Mouse (Mus musculus): ENCODE measurements around the gene Ikzf4. TPM values are rescaled to one million over a fixed set of nuclear protein-coding genes. Genes with fewer than 3 reads are reported as not detected.

The Ikzf4 gene
- polyA plus RNA-seq, 1 experiment, result 0.69 TPM

- DNase-seq (ENCODE audit: low read depth, low spot score), result peak; percentile 87
- WGBS, result 17% methylated on average over 7 of the region's 7 CpGs
These were observed 62.1 kb downstream of the Ikzf4 start for GRCm38 (mm10) chr10:128583644-128584043.

Other genes starting within 250 kb of the Ikzf4 start
- 209 and 267 TPM in 2 replicates for gene Slc39a5, start 244.8 kb downstream of the Ikzf4 start, polyA plus RNA-seq (2012; rRNA removed)
- 35.6 and 39.4 TPM in 2 replicates for gene Nabp2, start 234.5 kb downstream of the Ikzf4 start, polyA plus RNA-seq (2012; rRNA removed)
- 18.3 and 20.4 TPM in 2 replicates for gene Rnf41, start 234.3 kb downstream of the Ikzf4 start, polyA plus RNA-seq (2012; rRNA removed)
- 43.3 and 67.4 TPM in 2 replicates for gene Smarcc2, start 186.7 kb downstream of the Ikzf4 start, polyA plus RNA-seq (2012; rRNA removed)
- 1,613 and 1,784 TPM in 2 replicates for gene Myl6, start 151.8 kb downstream of the Ikzf4 start, polyA plus RNA-seq (2012; rRNA removed)
- 1.1 and 1.4 TPM in 2 replicates for gene Myl6b, start 147.3 kb downstream of the Ikzf4 start, polyA plus RNA-seq (2012; rRNA removed)
- 32.4 TPM in 2 replicates for gene Esyt1, start 120.1 kb downstream of the Ikzf4 start, polyA plus RNA-seq (2012; rRNA removed)
- gene Zc3h10, start 98.2 kb downstream of the Ikzf4 start, polyA plus RNA-seq (2012; rRNA removed), result 10.7 and 12.2 TPM in 2 replicates
- 2,450 and 2,465 TPM in 2 replicates for gene Rpl41, start 96.7 kb downstream of the Ikzf4 start, polyA plus RNA-seq (2012; rRNA removed)
- gene Pa2g4, start 80.0 kb downstream of the Ikzf4 start, polyA plus RNA-seq (2012; rRNA removed), result 29.3 and 31.2 TPM in 2 replicates
- 76.7 and 120 TPM in 2 replicates for gene Erbb3, start 56.3 kb downstream of the Ikzf4 start, polyA plus RNA-seq (2012; rRNA removed)
- gene Rps26, start 19.2 kb downstream of the Ikzf4 start, polyA plus RNA-seq (2012; rRNA removed), result 1,017 and 1,368 TPM in 2 replicates
- 48.9 and 241 TPM in 2 replicates for gene Suox, start 28.1 kb upstream of the Ikzf4 start, polyA plus RNA-seq (2012; rRNA removed)
- 45.2 and 53.9 TPM in 2 replicates for gene Rab5b, start 50.3 kb upstream of the Ikzf4 start, polyA plus RNA-seq (2012; rRNA removed)
- 2.6 and 2.8 TPM in 2 replicates for gene Pmel, start 58.2 kb upstream of the Ikzf4 start, polyA plus RNA-seq (2012; rRNA removed)
- 25.9 and 27.0 TPM in 2 replicates for gene Cdk2, start 59.0 kb upstream of the Ikzf4 start, polyA plus RNA-seq (2012; rRNA removed)
- gene Dgka, start 98.9 kb upstream of the Ikzf4 start, polyA plus RNA-seq (2012; rRNA removed), result 88.1 and 115 TPM in 2 replicates
- gene Pym1, start 101.9 kb upstream of the Ikzf4 start, polyA plus RNA-seq (2012; rRNA removed), result 26.2 and 26.5 TPM in 2 replicates
- 2.9 and 3.1 TPM in 2 replicates for gene Mmp19, start 144.9 kb upstream of the Ikzf4 start, polyA plus RNA-seq (2012; rRNA removed)
- gene Dnajc14, start 158.1 kb upstream of the Ikzf4 start, polyA plus RNA-seq (2012; rRNA removed), result 17.7 and 18.7 TPM in 2 replicates
- gene Tmem198b, start 158.4 kb upstream of the Ikzf4 start, polyA plus RNA-seq (2012; rRNA removed), result 8.6 and 9.2 TPM in 2 replicates
- gene Sarnp, start 171.3 kb upstream of the Ikzf4 start, polyA plus RNA-seq (2012; rRNA removed), result 6.2 and 6.4 TPM in 2 replicates
- 135 and 144 TPM in 2 replicates for gene Ormdl2, start 175.7 kb upstream of the Ikzf4 start, polyA plus RNA-seq (2012; rRNA removed)
- gene Gdf11, start 245.7 kb upstream of the Ikzf4 start, polyA plus RNA-seq (2012; rRNA removed), result 0.98 and 1.2 TPM in 2 replicates